Mouse (Mus musculus): ENCODE data around the gene Tmem63b. TPM values are rescaled to one million over a fixed set of nuclear protein-coding genes. Genes with fewer than 3 reads are reported as not detected.
"Not testable (repeated sequence)": the region's sequence is repeated elsewhere in the genome, so short reads cannot be mapped to it uniquely, and the experiment has no call there.

The Tmem63b gene
- total RNA-seq, 2 experiments from 2014 or later: 40.0 to 45.2 TPM

- DNase-seq: not testable (repeated sequence)
These were observed 63.3 kb downstream of the Tmem63b start for GRCm38 (mm10) chr17:45623425-45623824.

- peak; percentile 53 to 54 for DNase-seq
These were observed 67.1 kb downstream of the Tmem63b start for GRCm38 (mm10) chr17:45619386-45620256.

- DNase-seq: peak; percentile 42 to 72
These were observed 67.7 kb downstream of the Tmem63b start for GRCm38 (mm10) chr17:45618941-45619385.

- DNase-seq: no peak
These were observed 69.0 kb downstream of the Tmem63b start for GRCm38 (mm10) chr17:45617655-45618054.

GRCm38 (mm10) chr17:45616679-45617078 lies 70.0 kb downstream of the Tmem63b start:
- DNase-seq: no peak

- DNase-seq: no peak
These were observed 70.6 kb downstream of the Tmem63b start for GRCm38 (mm10) chr17:45616046-45616650.

- no peak for DNase-seq
These were observed 73.8 kb downstream of the Tmem63b start for GRCm38 (mm10) chr17:45612921-45613320.

- DNase-seq: no peak
These were observed 74.7 kb downstream of the Tmem63b start for GRCm38 (mm10) chr17:45612008-45612407.

Other genes starting within 250 kb of the Tmem63b start
- not detected for gene Spats1, start 211.5 kb downstream of the Tmem63b start, total RNA-seq (2021)
- 10 to 100 TPM; 16.8 to 17.4 TPM for gene Aars2, start 180.1 kb downstream of the Tmem63b start, total RNA-seq (2021)
- gene Tcte1, start 163.5 kb downstream of the Tmem63b start, total RNA-seq (2021): not detected
- under 1 TPM; 0.13 to 0.23 TPM for gene Tmem151b, start 137.2 kb downstream of the Tmem63b start, total RNA-seq (2021)
- 1 to 10 TPM; 3.7 TPM for gene Nfkbie, start 131.2 kb downstream of the Tmem63b start, total RNA-seq (2021)
- 10 to 100 TPM; 43.4 to 75.9 TPM for gene Slc35b2, start 123.0 kb downstream of the Tmem63b start, total RNA-seq (2021)
- gene Hsp90ab1, start 113.6 kb downstream of the Tmem63b start, total RNA-seq (2021): 1,000 to 10,000 TPM; 1,888 to 2,360 TPM
- 100 to 1,000 TPM; 132 to 137 TPM for gene Slc29a1, start 87.3 kb downstream of the Tmem63b start, total RNA-seq (2021)
- not detected for gene Mymx, start 84.8 kb downstream of the Tmem63b start, total RNA-seq (2021)
- not detected for gene Capn11, start 27.6 kb downstream of the Tmem63b start, total RNA-seq (2021)
- gene Mrpl14, start 583 bp downstream of the Tmem63b start, total RNA-seq (2021): 100 to 1,000 TPM; 115 to 118 TPM
- not detected for gene 1600014C23Rik, start 46.9 kb upstream of the Tmem63b start, total RNA-seq (2021)

Data from adrenal gland, postnatal 36 days (tissue).